12 mouse cellular contexts compared by ENCODE assay signal in genomic region chr2:113653731-113654430, GRCm38 (mm10).
DNase-seq lines count a peak whose midpoint lies in the region; ATAC-seq and TF ChIP-seq lines count a peak whose summit lies in the region.
"Had no signal": no experiment of that assay in that cellular context is flagged by ENCODE, and none has a peak within 500 bp of the region (broad histone marks: within the 10 kb centered on the region; RNA-seq: fewer than 3 reads in every experiment).

No protein-coding gene starts in this region.

- H3K9me3 ChIP-seq in hindbrain, embryonic 13.5 days: no peaks in the 10 kb centered on the region
- no peaks in the 10 kb centered on the region for H3K9me3 ChIP-seq in hindbrain, embryonic 10.5 days
- H3K9me3 ChIP-seq in hindbrain, postnatal 0 days (ENCODE audit: low read length): no peaks in the 10 kb centered on the region
- H3K9me3 ChIP-seq: heart, embryonic 12.5 days; kidney, embryonic 15.5 days; midbrain, embryonic 12.5 days had no signal

- no peaks in the 10 kb centered on the region for H3K27me3 ChIP-seq in hindbrain, embryonic 13.5 days
- H3K27me3 ChIP-seq in hindbrain, embryonic 10.5 days (ENCODE audit: insufficient read depth, poor library complexity, severe bottlenecking): no peaks in the 10 kb centered on the region
- no peaks in the 10 kb centered on the region for H3K27me3 ChIP-seq in hindbrain, postnatal 0 days (ENCODE audit: insufficient read depth, low read length)
- H3K27me3 ChIP-seq in kidney, adult 2 months (replicated peaks; ENCODE audit: control insufficient read depth, insufficient read depth, low read length): no peaks in the 10 kb centered on the region
- H3K27me3 ChIP-seq: heart, embryonic 12.5 days; kidney, embryonic 15.5 days; midbrain, embryonic 12.5 days had no signal

- no peaks in the 10 kb centered on the region for H3K36me3 ChIP-seq in hindbrain, embryonic 13.5 days
- H3K36me3 ChIP-seq in hindbrain, embryonic 10.5 days: no peaks in the 10 kb centered on the region
- H3K36me3 ChIP-seq in hindbrain, postnatal 0 days (ENCODE audit: insufficient read depth, low read length): no peaks in the 10 kb centered on the region
- H3K36me3 ChIP-seq in kidney, adult 2 months (ENCODE audit: control insufficient read depth, insufficient read depth, low read length): no peaks in the 10 kb centered on the region
- H3K36me3 ChIP-seq: heart, embryonic 12.5 days; kidney, embryonic 15.5 days; midbrain, embryonic 12.5 days had no signal

- no peak for TF ChIP-seq CTCF in hindbrain, postnatal 0 days (IDR thresholded peaks at IDR 0.05; ENCODE audit: low read depth)
- no peak for TF ChIP-seq CTCF in kidney, adult 2 months (conservative IDR thresholded peaks at IDR 0.05; ENCODE audit: insufficient read depth, insufficient read length, low read depth, low read length)

- ATAC-seq in hindbrain, embryonic 13.5 days (ENCODE audit: low FRiP score): 0 out of 2 replicates have a peak, but pooled peaks have one; percentile 21
- ATAC-seq in hindbrain, postnatal 0 days: no peak; the same call in 1 of the 2 replicates

- H3K4me1 ChIP-seq in hindbrain, embryonic 13.5 days (replicated peaks): peaks cover 22% of the 10 kb centered on the region
- H3K4me1 ChIP-seq in hindbrain, embryonic 10.5 days (replicated peaks): peaks cover 24% of the 10 kb centered on the region
- peaks cover 17% of the 10 kb centered on the region for H3K4me1 ChIP-seq in hindbrain, postnatal 0 days (ENCODE audit: insufficient read depth, low read length)
- H3K4me1 ChIP-seq in kidney, adult 2 months (ENCODE audit: control insufficient read depth, insufficient read depth, low read length): no peaks in the 10 kb centered on the region

- H3K4me2 ChIP-seq in hindbrain, embryonic 13.5 days: no peak overlapping the region
- no peak overlapping the region for H3K4me2 ChIP-seq in hindbrain, postnatal 0 days (ENCODE audit: low read depth, low read length)
- H3K4me2 ChIP-seq: heart, embryonic 12.5 days; kidney, embryonic 15.5 days; liver, embryonic 11.5 days; midbrain, embryonic 12.5 days had no signal

- H3K9ac ChIP-seq in hindbrain, embryonic 13.5 days: no peak overlapping the region
- H3K9ac ChIP-seq in hindbrain, postnatal 0 days (replicated peaks; ENCODE audit: low read length): no peak overlapping the region
- H3K9ac ChIP-seq: heart, embryonic 12.5 days; kidney, embryonic 15.5 days; midbrain, embryonic 12.5 days had no signal

- DNase-seq in hindbrain, embryonic 10.5 days (ENCODE audit: low spot score): no peak
- peak; percentile 17 for DNase-seq in Muller cell, postnatal 12 days (ENCODE audit: inconsistent ontology term)
- DNase-seq in brain, adult 2 months (ENCODE audit: low read depth, low spot score): peak; percentile 9
- DNase-seq in hindbrain, postnatal 0 days (ENCODE audit: low spot score): no peak
- DNase-seq in kidney, adult 2 months: no peak
- no peak for DNase-seq in spleen, postnatal 36 days (ENCODE audit: low spot score in 2 of 2)
- DNase-seq: thymus, postnatal 25 days had no signal

- TF ChIP-seq POLR2A in kidney, adult 2 months (IDR thresholded peaks at IDR 0.05; ENCODE audit: low read depth, low read length): no peak

- no peak overlapping the region for H3K4me3 ChIP-seq in hindbrain, embryonic 13.5 days
- H3K4me3 ChIP-seq in hindbrain, embryonic 10.5 days: no peak overlapping the region
- no peak overlapping the region for H3K4me3 ChIP-seq in hindbrain, postnatal 0 days (ENCODE audit: low read length)
- no peak overlapping the region for H3K4me3 ChIP-seq in kidney, adult 2 months (ENCODE audit: insufficient read depth, low read depth, low read length)
- H3K4me3 ChIP-seq: heart, embryonic 12.5 days; kidney, embryonic 15.5 days; midbrain, embryonic 12.5 days had no signal

- H3K27ac ChIP-seq in hindbrain, embryonic 13.5 days: peak overlapping the region; percentile 71
- H3K27ac ChIP-seq in hindbrain, embryonic 10.5 days: no peak overlapping the region
- peak overlapping the region; percentile 42; the same call in 1 of the 2 replicates for H3K27ac ChIP-seq in hindbrain, postnatal 0 days
- no peak overlapping the region for H3K27ac ChIP-seq in kidney, adult 2 months (ENCODE audit: insufficient read depth, low read depth, low read length)
- H3K27ac ChIP-seq: kidney, embryonic 15.5 days; midbrain, embryonic 12.5 days had no signal

- 59% methylated on average over 12 of the region's 12 CpGs for WGBS in hindbrain, embryonic 13.5 days
- 62% methylated on average over 12 of the region's 12 CpGs for WGBS in hindbrain, embryonic 10.5 days
- 49% methylated on average over 12 of the region's 12 CpGs for whole genome bisulfite sequencing in hindbrain, postnatal 0 days
- 82% methylated on average over 12 of the region's 12 CpGs for WGBS in kidney, adult 2 months

Comparison
In these comparisons a context has a peak if more than half of its experiments do, and no peak if none do; other contexts are left out.
1. H3K27ac ChIP-seq: peak in hindbrain, embryonic 13.5 days (single experiment) and hindbrain, postnatal 0 days (single experiment); none in hindbrain, embryonic 10.5 days (single experiment) and kidney, adult 2 months (single experiment).
2. DNase-seq: peak in Muller cell, postnatal 12 days (single experiment) and brain, adult 2 months (single experiment); none in hindbrain, embryonic 10.5 days (single experiment), hindbrain, postnatal 0 days (single experiment), kidney, adult 2 months (single experiment) and spleen, postnatal 36 days (0 of 2).